In genomic region chr3:57102254-57102653, GRCm38 (mm10) we compare ENCODE assay signal across 23 mouse cellular contexts.
DNase-seq lines count a peak whose midpoint lies in the region; ATAC-seq and TF ChIP-seq lines count a peak whose summit lies in the region.
"Had no signal": no experiment of that assay in that cellular context is flagged by ENCODE, and none has a peak within 500 bp of the region (broad histone marks: within the 10 kb centered on the region; RNA-seq: fewer than 3 reads in every experiment).

No protein-coding gene starts in this region.

- H3K9ac ChIP-seq in forebrain, postnatal 0 days = no peak overlapping the region
- H3K9ac ChIP-seq in forebrain, embryonic 11.5 days (ENCODE audit: low read length) = no peak overlapping the region
- H3K9ac ChIP-seq in midbrain, postnatal 0 days (replicated peaks; ENCODE audit: low read length, poor library complexity, severe bottlenecking) = no peak overlapping the region
- H3K9ac ChIP-seq in midbrain, embryonic 16.5 days (ENCODE audit: low read depth, low read length) = no peak overlapping the region
- H3K9ac ChIP-seq: liver, embryonic 15.5 days; midbrain, embryonic 12.5 days had no signal

- H3K36me3 ChIP-seq in forebrain, postnatal 0 days (ENCODE audit: insufficient read depth) = no peaks in the 10 kb centered on the region
- no peaks in the 10 kb centered on the region for H3K36me3 ChIP-seq in forebrain, embryonic 11.5 days (ENCODE audit: control insufficient read depth, insufficient read depth, low read length)
- no peaks in the 10 kb centered on the region for H3K36me3 ChIP-seq in midbrain, postnatal 0 days (ENCODE audit: insufficient read depth, low read length)
- H3K36me3 ChIP-seq in midbrain, embryonic 16.5 days (ENCODE audit: control insufficient read depth, insufficient read depth, low read length) = no peaks in the 10 kb centered on the region
- H3K36me3 ChIP-seq: limb, embryonic 10.5 days; liver, embryonic 15.5 days; midbrain, embryonic 12.5 days had no signal

- DNase-seq in forebrain, postnatal 0 days = peak; percentile 52
- DNase-seq in forebrain, embryonic 11.5 days (ENCODE audit: low spot score) = no peak
- no peak for DNase-seq in layer of hippocampus, adult 2 months (ENCODE audit: low spot score in 2 of 2)
- DNase-seq in layer of hippocampus, postnatal 25 days (ENCODE audit: extremely low spot score in 1 of 2, low spot score in 1 of 2) = no peak
- DNase-seq in midbrain, postnatal 0 days (ENCODE audit: low spot score) = peak; percentile 32
- peak; percentile 65 for DNase-seq in telencephalon, adult 2 months (ENCODE audit: low read depth, low spot score)
- no peak for DNase-seq in cerebellum, postnatal 36 days
- DNase-seq: adrenal gland, postnatal 25 days; cerebellum, adult 18-20 months; cerebellum, postnatal 14 days; embryo, embryonic 11 days; gastrocnemius, postnatal 14 days; heart, adult 11 months; liver; lung, postnatal 10 days; thymus, adult 2 months; thymus, postnatal 4 days had no signal

- WGBS in forebrain, postnatal 0 days = 51% methylated on average over 2 of the region's 2 CpGs
- 95% methylated on average over 2 of the region's 2 CpGs for WGBS in forebrain, embryonic 11.5 days
- 87% methylated on average over 2 of the region's 2 CpGs for WGBS in midbrain, postnatal 0 days
- WGBS in midbrain, embryonic 16.5 days = 80% methylated on average over 2 of the region's 2 CpGs

- no peak overlapping the region for H3K27ac ChIP-seq in forebrain, postnatal 0 days (ENCODE audit: low read depth, low read length)
- H3K27ac ChIP-seq in forebrain, embryonic 11.5 days (ENCODE audit: low read depth, low read length) = no peak overlapping the region
- H3K27ac ChIP-seq in layer of hippocampus, adult 2 months = peak overlapping the region; percentile 66
- no peak overlapping the region for H3K27ac ChIP-seq in midbrain, postnatal 0 days (ENCODE audit: low read depth, low read length)
- H3K27ac ChIP-seq in midbrain, embryonic 16.5 days (ENCODE audit: low read length) = no peak overlapping the region
- H3K27ac ChIP-seq: limb, embryonic 10.5 days; liver, embryonic 15.5 days; midbrain, embryonic 12.5 days had no signal

- no peak for TF ChIP-seq CTCF in forebrain, postnatal 0 days (IDR thresholded peaks at IDR 0.05; ENCODE audit: low read depth)
- no peak for TF ChIP-seq CTCF in layer of hippocampus, adult 2 months (conservative IDR thresholded peaks at IDR 0.05)
- no peak for TF ChIP-seq CTCF in midbrain, postnatal 0 days (IDR thresholded peaks at IDR 0.05)

- no peaks in the 10 kb centered on the region for H3K27me3 ChIP-seq in forebrain, postnatal 0 days (ENCODE audit: insufficient read depth, low read length)
- no peaks in the 10 kb centered on the region for H3K27me3 ChIP-seq in forebrain, embryonic 11.5 days (ENCODE audit: control insufficient read depth, insufficient read depth, low read length)
- H3K27me3 ChIP-seq in midbrain, postnatal 0 days (ENCODE audit: insufficient read depth, low read length) = no peaks in the 10 kb centered on the region
- H3K27me3 ChIP-seq in midbrain, embryonic 16.5 days (ENCODE audit: control insufficient read depth, insufficient read depth, low read depth, low read length) = no peaks in the 10 kb centered on the region
- H3K27me3 ChIP-seq: liver, embryonic 15.5 days; midbrain, embryonic 12.5 days had no signal

- peak; percentile 93 for ATAC-seq in forebrain, postnatal 0 days
- ATAC-seq in forebrain, embryonic 11.5 days (replicated peaks; ENCODE audit: low FRiP score) = no peak
- ATAC-seq in midbrain, postnatal 0 days (ENCODE audit: low FRiP score) = no peak
- ATAC-seq in midbrain, embryonic 16.5 days = no peak
- ATAC-seq: intestine, postnatal 0 days had no signal

- H3K9me3 ChIP-seq in forebrain, postnatal 0 days (ENCODE audit: low read length) = no peaks in the 10 kb centered on the region
- H3K9me3 ChIP-seq in forebrain, embryonic 11.5 days (ENCODE audit: control insufficient read depth, low read length) = no peaks in the 10 kb centered on the region
- no peaks in the 10 kb centered on the region for H3K9me3 ChIP-seq in midbrain, postnatal 0 days (ENCODE audit: low read length)
- no peaks in the 10 kb centered on the region for H3K9me3 ChIP-seq in midbrain, embryonic 16.5 days (replicated peaks; ENCODE audit: control insufficient read depth, low read length, poor library complexity, severe bottlenecking)
- H3K9me3 ChIP-seq: limb, embryonic 10.5 days; liver, embryonic 15.5 days; midbrain, embryonic 12.5 days had no signal

- H3K4me3 ChIP-seq in forebrain, postnatal 0 days (ENCODE audit: low read depth, low read length) = no peak overlapping the region
- H3K4me3 ChIP-seq in forebrain, embryonic 11.5 days (ENCODE audit: low read depth, low read length) = no peak overlapping the region
- no peak overlapping the region for H3K4me3 ChIP-seq in layer of hippocampus, adult 2 months
- H3K4me3 ChIP-seq in midbrain, postnatal 0 days (ENCODE audit: low read depth, low read length) = no peak overlapping the region
- no peak overlapping the region for H3K4me3 ChIP-seq in midbrain, embryonic 16.5 days (ENCODE audit: low read depth, low read length)
- H3K4me3 ChIP-seq: limb, embryonic 10.5 days; liver, embryonic 15.5 days; midbrain, embryonic 12.5 days had no signal

- H3K4me2 ChIP-seq in forebrain, postnatal 0 days (ENCODE audit: low read depth) = no peak overlapping the region
- no peak overlapping the region for H3K4me2 ChIP-seq in forebrain, embryonic 11.5 days (ENCODE audit: low read depth, low read length, severe bottlenecking)
- H3K4me2 ChIP-seq in midbrain, postnatal 0 days (ENCODE audit: low read depth, low read length, poor library complexity, severe bottlenecking) = no peak overlapping the region
- H3K4me2 ChIP-seq in midbrain, embryonic 16.5 days (ENCODE audit: low read length) = no peak overlapping the region
- H3K4me2 ChIP-seq: heart, embryonic 11.5 days; liver, embryonic 15.5 days; midbrain, embryonic 12.5 days had no signal

- 0 out of 2 replicates have a peak, but pooled peaks cover 3% of the 10 kb centered on the region for H3K4me1 ChIP-seq in forebrain, postnatal 0 days (ENCODE audit: insufficient read depth)
- H3K4me1 ChIP-seq in forebrain, embryonic 11.5 days (replicated peaks; ENCODE audit: control insufficient read depth, insufficient read depth, low read length) = no peaks in the 10 kb centered on the region
- H3K4me1 ChIP-seq in midbrain, postnatal 0 days (ENCODE audit: insufficient read depth, low read length) = no peaks in the 10 kb centered on the region
- H3K4me1 ChIP-seq in midbrain, embryonic 16.5 days (ENCODE audit: control insufficient read depth, insufficient read depth, low read length) = no peaks in the 10 kb centered on the region
- H3K4me1 ChIP-seq: limb, embryonic 10.5 days; liver, embryonic 15.5 days; midbrain, embryonic 12.5 days had no signal

Comparison
In these comparisons a context has a peak if more than half of its experiments do, and no peak if none do; other contexts are left out.
1. DNase-seq: peak in forebrain, postnatal 0 days (single experiment), midbrain, postnatal 0 days (single experiment) and telencephalon, adult 2 months (single experiment); none in forebrain, embryonic 11.5 days (single experiment), layer of hippocampus, adult 2 months (0 of 2), layer of hippocampus, postnatal 25 days (0 of 2) and cerebellum, postnatal 36 days (0 of 2).